Mouse (Mus musculus) heart, adult 9 months (tissue): ENCODE measurements around the gene Tldc2.

ENCODE experiments used
- DNase-seq, 2 experiments: peaks; one replicate each; pipeline ENCODE4 v3.0.0; 2022; ENCODE audit warnings: low spot score in 2 of 2

Tldc2 gene

GRCm38 (mm10) chr2:157086796-157087195 lies at the start of gene Tldc2:
TSS of gene Tldc2 (plus strand) at chr2:157087055.
- no peak for DNase-seq

GRCm38 (mm10) chr2:157037303-157037702 lies 49.6 kb upstream of the Tldc2 start:
- DNase-seq, result no peak

GRCm38 (mm10) chr2:157039900-157040648 lies 46.8 kb upstream of the Tldc2 start:
- no peak for DNase-seq

GRCm38 (mm10) chr2:157040649-157041046 lies 46.2 kb upstream of the Tldc2 start:
- no peak for DNase-seq

GRCm38 (mm10) chr2:157041421-157041820 lies 45.4 kb upstream of the Tldc2 start:
- no peak for DNase-seq

- no peak for DNase-seq
Observed at GRCm38 (mm10) chr2:157043556-157043955, 43.3 kb upstream of the Tldc2 start.

- DNase-seq, result no peak
Observed at GRCm38 (mm10) chr2:157043987-157044386, 42.9 kb upstream of the Tldc2 start.

GRCm38 (mm10) chr2:157045932-157046331 lies 40.9 kb upstream of the Tldc2 start:
- DNase-seq, result no peak

- no peak for DNase-seq
Observed at GRCm38 (mm10) chr2:157046956-157047355, 39.9 kb upstream of the Tldc2 start.

GRCm38 (mm10) chr2:157048395-157049181 lies 38.3 kb upstream of the Tldc2 start:
- DNase-seq, result no peak

- DNase-seq, result no peak
Observed at GRCm38 (mm10) chr2:157049831-157050243, 37.0 kb upstream of the Tldc2 start.

- DNase-seq, result no peak
Observed at GRCm38 (mm10) chr2:157052448-157052847, 34.4 kb upstream of the Tldc2 start.

- no peak for DNase-seq
Observed at GRCm38 (mm10) chr2:157053124-157053523, 33.7 kb upstream of the Tldc2 start.

- DNase-seq, result no peak
Observed at GRCm38 (mm10) chr2:157053787-157054186, 33.1 kb upstream of the Tldc2 start.

GRCm38 (mm10) chr2:157054297-157054696 lies 32.6 kb upstream of the Tldc2 start:
- DNase-seq, result no peak

GRCm38 (mm10) chr2:157054816-157055215 lies 32.0 kb upstream of the Tldc2 start:
- no peak for DNase-seq

GRCm38 (mm10) chr2:157055721-157056120 lies 31.1 kb upstream of the Tldc2 start:
- DNase-seq, result no peak

GRCm38 (mm10) chr2:157057186-157057585 lies 29.7 kb upstream of the Tldc2 start:
- DNase-seq, result no peak

- DNase-seq, result no peak
Observed at GRCm38 (mm10) chr2:157057758-157058157, 29.1 kb upstream of the Tldc2 start.

GRCm38 (mm10) chr2:157058342-157058998 lies 28.4 kb upstream of the Tldc2 start:
- no peak for DNase-seq

- no peak for DNase-seq
Observed at GRCm38 (mm10) chr2:157059166-157059565, 27.7 kb upstream of the Tldc2 start.

- no peak for DNase-seq
Observed at GRCm38 (mm10) chr2:157060037-157060436, 26.8 kb upstream of the Tldc2 start.
